Mouse (Mus musculus) gastrocnemius, postnatal 10 days (tissue): ENCODE measurements around the gene Gpbp1l1. TPM values are rescaled to one million over a fixed set of nuclear protein-coding genes. Genes with fewer than 3 reads are reported as not detected.

Experiments
- DNase-seq: peaks from one replicate; pipeline ENCODE4 v3.0.0; 2021; ENCODE audit warnings: mixed read lengths
- long read RNA-seq, 2 experiments: library from polyadenylated mRNA; stranded (forward); transcript quantifications; one replicate each; pipeline ENCODE4 v2.0.0; 2021
- total RNA-seq, 2 experiments: library from RNA; stranded (reverse); gene quantifications; 2 replicates each; pipeline ENCODE4 v1.2.3; 2021

Gene Gpbp1l1
- total RNA-seq = 10 to 100 TPM; 32.0 to 34.3 TPM
- long read RNA-seq, experiment 1, transcript Gpbp1l1-201 (12 exons, 3,588 nt) = major isoform, 15 of 18 reads
- long read RNA-seq, experiment 1, partial matches to known transcripts = 1 of 18 reads
- long read RNA-seq, experiment 1, other reads (novel, unspliced or antisense) = 2 of 18 reads
- long read RNA-seq, experiment 2, transcript Gpbp1l1-201 (12 exons, 3,588 nt) = major isoform, 8 of 10 reads
- long read RNA-seq, experiment 2, partial matches to known transcripts = 1 of 10 reads
- long read RNA-seq, experiment 2, other reads (novel, unspliced or antisense) = 1 of 10 reads

- peak; percentile 97 for DNase-seq
These were observed at the start of gene Gpbp1l1 for GRCm38 (mm10) chr4:116557306-116558121. Gene Gpbp1l1, plus strand, starts transcription at chr4:116557658.

- DNase-seq = no peak
These were observed 26.3 kb upstream of the Gpbp1l1 start for GRCm38 (mm10) chr4:116531109-116531508.

GRCm38 (mm10) chr4:116536351-116536750, 21.1 kb upstream of the Gpbp1l1 start:
- no peak for DNase-seq

GRCm38 (mm10) chr4:116537737-116538136, 19.7 kb upstream of the Gpbp1l1 start:
- no peak for DNase-seq

- DNase-seq = no peak
These were observed 7.0 kb upstream of the Gpbp1l1 start for GRCm38 (mm10) chr4:116550432-116550831.

- no peak for DNase-seq
These were observed 4.4 kb upstream of the Gpbp1l1 start for GRCm38 (mm10) chr4:116553035-116553434.

- peak; percentile 61 for DNase-seq
These were observed 1.8 kb upstream of the Gpbp1l1 start, which contains the start of gene Tmem69 for GRCm38 (mm10) chr4:116555413-116556300. Gene Tmem69, minus strand, starts transcription at chr4:116555936.

- peak; percentile 90 for DNase-seq
These were observed 725 bp upstream of the Gpbp1l1 start for GRCm38 (mm10) chr4:116556561-116557305.

GRCm38 (mm10) chr4:116558151-116558882, 859 bp downstream of the Gpbp1l1 start:
- DNase-seq = no peak

- no peak for DNase-seq
These were observed 38.3 kb downstream of the Gpbp1l1 start for GRCm38 (mm10) chr4:116595793-116596192.

GRCm38 (mm10) chr4:116596379-116596778, 38.9 kb downstream of the Gpbp1l1 start, which contains the start of gene Ccdc17:
Gene Ccdc17, plus strand, starts transcription at chr4:116596654.
- DNase-seq = no peak

GRCm38 (mm10) chr4:116596978-116597881, 39.8 kb downstream of the Gpbp1l1 start:
- peak; percentile 76 for DNase-seq

GRCm38 (mm10) chr4:116612621-116613020, 55.2 kb downstream of the Gpbp1l1 start:
- no peak for DNase-seq

- DNase-seq = no peak
These were observed 57.8 kb downstream of the Gpbp1l1 start for GRCm38 (mm10) chr4:116615237-116615636.

- no peak for DNase-seq
These were observed 67.4 kb downstream of the Gpbp1l1 start for GRCm38 (mm10) chr4:116624831-116625230.

- peak; percentile 78 for DNase-seq
These were observed 69.3 kb downstream of the Gpbp1l1 start for GRCm38 (mm10) chr4:116626658-116627358.

GRCm38 (mm10) chr4:116627359-116627716, 69.9 kb downstream of the Gpbp1l1 start:
- DNase-seq = peak; percentile 86

- DNase-seq = peak; percentile 53
These were observed 70.5 kb downstream of the Gpbp1l1 start, which contains the start of gene Nasp for GRCm38 (mm10) chr4:116627722-116628662. Gene Nasp, minus strand, starts transcription at chr4:116627941.
